Mouse (Mus musculus) forebrain, postnatal 0 days (tissue): ENCODE data around the gene Sgo1. TPM values are rescaled to one million over a fixed set of nuclear protein-coding genes. Genes with fewer than 3 reads are reported as not detected.
"Not testable (repeated sequence)": the region's sequence is repeated elsewhere in the genome, so short reads cannot be mapped to it uniquely, and the experiment has no call there.

Source experiments
- ATAC-seq: fragments of 200-750 bp; cut with Nextera tagmentation; 2 replicates; pipeline ENCODE4 v1.8.0; 2017; ENCODE audit warnings: mild to moderate bottlenecking, moderate library complexity
- DNase-seq: peaks from one replicate; pipeline ENCODE4 v3.0.0-alpha.2; 2015
- H3K27ac ChIP-seq: fragments of 300-500 bp; sonication (generic); 2 replicates; pipeline ENCODE4 v1.5.1; 2014; ENCODE audit warnings: low read depth, mild to moderate bottlenecking, antibody characterized with exemption, low read length, moderate library complexity, mixed read lengths
- H3K27me3 ChIP-seq: fragments of 300-500 bp; sonication (generic); 2 replicates; pipeline ENCODE4 v1.6.1; 2014; ENCODE audit warnings: mild to moderate bottlenecking, low read length, mixed read lengths; ENCODE audit not compliant: insufficient read depth
- H3K36me3 ChIP-seq: fragments of 300-500 bp; sonication (generic); 2 replicates; pipeline ENCODE4 v1.6.1; 2014; ENCODE audit warnings: mild to moderate bottlenecking, moderate library complexity; ENCODE audit not compliant: insufficient read depth
- H3K4me1 ChIP-seq: fragments of 300-500 bp; sonication (generic); 2 replicates; pipeline ENCODE4 v1.6.1; 2014; ENCODE audit warnings: antibody characterized with exemption; ENCODE audit not compliant: insufficient read depth
- H3K4me2 ChIP-seq: fragments of 300-500 bp; sonication (generic); 2 replicates; pipeline ENCODE4 v1.6.1; 2014; ENCODE audit warnings: low read depth, mild to moderate bottlenecking, moderate library complexity
- H3K4me3 ChIP-seq: fragments of 300-500 bp; sonication (generic); 2 replicates; pipeline ENCODE4 v1.5.1; 2014; ENCODE audit warnings: low read depth, low read length, mixed read lengths
- H3K9ac ChIP-seq: fragments of 300-500 bp; sonication (generic); 2 replicates; pipeline ENCODE4 v1.6.1; 2014; ENCODE audit warnings: mild to moderate bottlenecking
- H3K9me3 ChIP-seq: fragments of 300-500 bp; sonication (generic); 2 replicates; pipeline ENCODE4 v1.6.1; 2016; ENCODE audit warnings: low read length
- CTCF ChIP-seq: sonication (generic); IDR thresholded peaks from 2 replicates; pipeline ENCODE4 v1.5.1; 2016; ENCODE audit warnings: antibody characterized with exemption, control low read depth, low read depth
- WGBS: fragments of 180-500 bp; shearing (Covaris S2); extraction: QIAGEN DNeasy Blood & Tissue Kit; methylation state at CpG from one replicate; pipeline ENCODE4 v1.1.7; 2014; 5-methylcytosine and 5-hydroxymethylcytosine counted together
- polyA plus RNA-seq: library from polyadenylated mRNA; unstranded; fragments of >200 nt; fragmentation: Nextera tagmentation; extraction: Ambion mirVana; gene quantifications from 2 replicates; pipeline ENCODE4 v1.2.1, GENCODE M21; 2015
- total RNA-seq: library from RNA; depleted of rRNA; stranded (reverse); fragments of >200 nt; gene quantifications from 2 replicates; pipeline ENCODE4 v1.2.3, GENCODE M21; 2014

The Sgo1 gene
- total and polyA plus RNA-seq, 2 experiments from 2014 or later = 3.1 to 4.0 TPM

DNA sequence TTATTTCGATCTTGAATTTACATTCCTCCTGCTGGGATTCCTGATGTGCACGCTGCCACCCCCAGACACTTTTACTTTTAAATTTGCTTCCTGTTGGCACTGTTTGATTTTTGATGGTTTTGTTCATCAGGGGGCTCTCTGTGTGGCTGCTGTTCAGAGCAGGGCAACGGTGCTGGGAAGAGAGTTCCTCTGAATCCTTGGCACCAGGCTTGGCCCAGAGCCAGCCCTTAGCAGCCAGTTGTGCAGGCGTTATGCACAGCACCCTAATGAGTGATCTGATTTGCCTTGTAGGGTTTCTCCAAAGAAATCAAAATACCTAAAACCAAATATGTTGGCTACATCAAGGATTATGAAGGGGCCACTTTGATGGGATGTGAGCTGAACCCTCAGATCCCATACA is 29.4 kb downstream of the Sgo1 start:
- 14% methylated on average over 4 of the region's 4 CpGs for WGBS
- H3K36me3 ChIP-seq = 0 out of 2 replicates have a peak, but pooled peaks cover 15% of the 10 kb centered on the region
- H3K4me3 ChIP-seq = no peak overlapping the region
- no peak overlapping the region for H3K27ac ChIP-seq
- H3K9me3 ChIP-seq = no peaks in the 10 kb centered on the region
- no peaks in the 10 kb centered on the region for H3K27me3 ChIP-seq
- no peak overlapping the region for H3K4me2 ChIP-seq
- no peak overlapping the region for H3K9ac ChIP-seq
- DNase-seq (peak; percentile 55), ATAC-seq (peak; percentile 75)
- no peaks in the 10 kb centered on the region for H3K4me1 ChIP-seq
- no peak for TF ChIP-seq CTCF

DNA sequence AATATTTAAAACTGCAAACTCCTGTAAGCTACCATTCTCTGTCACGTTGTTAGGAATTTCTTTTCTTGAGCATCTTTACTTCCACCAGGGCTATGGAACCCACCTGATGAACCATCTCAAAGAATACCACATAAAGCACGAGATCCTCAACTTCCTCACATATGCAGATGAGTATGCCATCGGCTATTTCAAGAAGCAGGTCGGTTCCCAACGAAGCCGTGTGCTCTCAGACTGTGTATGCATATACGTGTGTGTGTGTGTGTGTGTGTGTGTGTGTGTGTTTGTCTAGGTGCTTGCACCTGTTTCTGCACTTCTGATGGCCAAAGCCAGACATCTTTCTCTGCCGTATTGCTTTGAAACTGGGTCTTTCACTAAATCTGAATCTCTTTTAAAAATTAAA is 29.9 kb downstream of the Sgo1 start:
- Histone ChIP-seq H3K4me3 (no peak overlapping the region), H3K27ac (no peak overlapping the region), H3K4me1 (no peaks in the 10 kb centered on the region), H3K36me3 (peaks cover 20% of the 10 kb centered on the region; the same call in 1 of the 2 replicates), H3K9ac (no peak overlapping the region), H3K4me2 (no peak overlapping the region), H3K9me3 (no peaks in the 10 kb centered on the region), H3K27me3 (no peaks in the 10 kb centered on the region)
- no peak for TF ChIP-seq CTCF
- DNase-seq (no peak), ATAC-seq (no peak)
- 39% methylated on average over 8 of the region's 8 CpGs for WGBS

DNA sequence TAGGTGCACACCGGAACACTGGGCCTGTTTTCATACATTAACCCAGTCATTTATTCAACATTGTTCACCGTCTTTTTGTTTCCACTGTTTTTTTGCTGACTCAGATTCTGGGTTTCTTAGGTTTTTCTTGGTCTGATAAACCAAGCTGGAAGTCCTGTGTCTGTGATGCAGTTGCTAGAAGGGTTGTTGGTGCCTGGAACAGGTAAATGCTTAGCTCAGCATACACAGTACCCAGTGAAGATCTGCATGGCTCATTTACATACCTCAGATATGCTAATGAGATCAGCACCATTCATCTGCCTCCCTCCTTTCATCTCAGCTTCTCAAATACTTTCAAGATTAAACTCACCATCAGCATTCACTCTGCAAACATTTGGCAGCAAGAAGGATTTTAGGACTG is 30.5 kb downstream of the Sgo1 start:
- Histone ChIP-seq H3K36me3 (peaks cover 23% of the 10 kb centered on the region; the same call in 1 of the 2 replicates), H3K4me2 (no peak overlapping the region), H3K9me3 (no peaks in the 10 kb centered on the region), H3K27ac (no peak overlapping the region), H3K27me3 (no peaks in the 10 kb centered on the region), H3K4me1 (no peaks in the 10 kb centered on the region), H3K9ac (no peak overlapping the region), H3K4me3 (no peak overlapping the region)
- DNase-seq (no peak), ATAC-seq (no peak)
- WGBS = 38% methylated on average over 2 of the region's 2 CpGs
- no peak for TF ChIP-seq CTCF

DNA sequence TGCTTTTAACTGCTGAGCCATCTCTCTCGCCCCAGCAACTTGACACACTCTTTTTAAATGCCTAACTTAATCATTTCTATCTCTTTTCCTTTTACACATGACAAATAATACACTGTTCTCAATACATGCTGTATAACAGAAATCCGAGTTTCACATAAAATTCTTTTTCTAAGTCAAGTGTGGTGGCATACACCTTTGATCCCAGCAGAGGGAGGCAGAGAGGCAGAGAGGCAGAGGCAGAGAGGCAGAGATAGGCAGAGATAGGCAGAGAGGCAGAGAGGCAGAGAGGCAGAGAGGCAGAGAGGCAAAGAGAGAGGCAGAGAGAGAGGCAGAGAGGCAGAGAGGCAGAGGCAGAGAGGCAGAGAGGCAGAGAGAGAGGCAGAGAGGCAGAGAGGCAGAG is 31.7 kb downstream of the Sgo1 start:
- peak; percentile 60 for TF ChIP-seq CTCF
- H3K27me3 ChIP-seq, H3K4me1 ChIP-seq, H3K4me2 ChIP-seq, H3K27ac ChIP-seq, H3K9ac ChIP-seq, H3K9me3 ChIP-seq, DNase-seq, H3K4me3 ChIP-seq, ATAC-seq: not testable (repeated sequence)
- 70% methylated on average over 2 of the region's 2 CpGs for WGBS
- H3K36me3 ChIP-seq = peaks cover 28% of the 10 kb centered on the region; the same call in 1 of the 2 replicates

DNA sequence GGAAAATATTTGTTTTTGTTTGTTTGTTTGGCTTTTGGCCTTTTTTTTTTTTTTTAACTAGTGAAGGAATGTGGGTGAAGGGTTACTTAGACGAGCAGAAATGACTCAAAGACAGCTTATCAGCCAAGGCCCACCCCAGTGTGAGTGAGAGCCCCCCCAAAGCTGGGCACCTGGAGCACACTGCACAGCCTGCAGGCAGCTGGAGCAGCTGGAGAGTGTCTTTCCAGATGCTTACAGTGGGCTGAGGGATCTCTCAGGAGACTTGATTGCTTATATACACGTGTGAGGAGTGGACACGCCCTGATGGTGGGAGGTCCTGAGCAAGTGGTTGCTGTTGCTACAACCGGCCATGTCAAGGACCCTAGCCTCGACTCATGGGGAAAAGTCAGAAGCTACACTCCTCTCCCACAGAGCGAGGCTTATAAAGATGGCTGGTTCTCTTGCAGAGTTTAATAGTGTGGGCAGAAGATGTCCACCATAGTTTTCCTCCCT is 32.7 kb downstream of the Sgo1 start:
- no peak overlapping the region for H3K4me3 ChIP-seq
- no peaks in the 10 kb centered on the region for H3K4me1 ChIP-seq
- no peaks in the 10 kb centered on the region for H3K27me3 ChIP-seq
- no peak overlapping the region for H3K27ac ChIP-seq
- no peak for DNase-seq
- ATAC-seq = no peak
- no peak overlapping the region for H3K4me2 ChIP-seq
- H3K9ac ChIP-seq = no peak overlapping the region
- no peaks in the 10 kb centered on the region for H3K9me3 ChIP-seq
- H3K36me3 ChIP-seq = peaks cover 28% of the 10 kb centered on the region; the same call in 1 of the 2 replicates
- 78% methylated on average over 6 of the region's 6 CpGs for WGBS
- no peak for TF ChIP-seq CTCF

DNA sequence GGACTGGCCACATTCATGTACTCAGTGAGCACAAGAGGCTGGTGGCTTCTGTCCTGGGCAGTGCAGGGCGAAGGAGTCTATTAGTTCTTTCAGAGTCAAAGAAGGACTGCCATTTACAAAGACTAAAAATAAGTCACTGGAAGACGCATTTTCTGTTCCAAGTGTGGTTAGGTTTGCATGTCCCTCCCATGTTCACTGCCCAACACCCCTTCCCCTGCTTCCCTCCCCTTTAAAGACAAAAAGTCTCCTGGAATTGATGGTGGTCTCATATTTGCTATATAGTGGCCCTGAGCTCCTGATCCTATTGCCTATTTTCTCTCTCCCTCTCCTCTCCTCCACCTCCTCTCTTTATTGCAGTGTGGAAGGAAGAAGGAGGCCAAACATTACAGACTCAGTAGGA is 33.2 kb downstream of the Sgo1 start:
- H3K4me2 ChIP-seq = no peak overlapping the region
- ATAC-seq = no peak
- TF ChIP-seq CTCF = no peak

DNA sequence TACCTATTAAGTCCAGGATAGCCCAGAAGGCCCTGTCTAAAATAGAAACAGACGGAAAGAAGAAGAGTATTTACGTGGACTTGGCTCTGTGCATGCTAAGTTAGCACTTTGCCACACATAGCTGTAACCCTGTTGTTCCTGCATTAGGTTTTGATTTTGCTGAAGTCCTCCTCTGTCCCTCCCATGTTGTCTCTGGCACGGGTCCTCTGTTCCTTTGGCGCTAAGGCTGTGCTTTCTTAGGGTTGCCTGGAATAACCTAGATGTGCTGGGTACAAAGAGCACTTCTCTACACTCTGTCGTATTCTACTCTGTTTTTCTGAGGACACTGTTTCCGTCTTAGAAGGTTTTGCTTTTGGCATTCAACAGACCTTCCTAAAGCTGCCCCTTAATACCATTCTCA is 34.1 kb downstream of the Sgo1 start:
- Histone ChIP-seq H3K4me3 (no peak overlapping the region), H3K27ac (no peak overlapping the region), H3K9me3 (no peaks in the 10 kb centered on the region), H3K4me2 (no peak overlapping the region), H3K4me1 (no peaks in the 10 kb centered on the region), H3K27me3 (no peaks in the 10 kb centered on the region), H3K36me3 (peaks cover 25% of the 10 kb centered on the region; the same call in 1 of the 2 replicates), H3K9ac (no peak overlapping the region)
- WGBS = 92% methylated on average over 6 of the region's 6 CpGs
- ATAC-seq = no peak
- no peak for DNase-seq
- no peak for TF ChIP-seq CTCF

More for the DNA sequence above, 33.2 kb downstream of the Sgo1 start:
- no peak overlapping the region for H3K9ac ChIP-seq
- no peak overlapping the region for H3K27ac ChIP-seq
- no peaks in the 10 kb centered on the region for H3K4me1 ChIP-seq
- H3K36me3 ChIP-seq = peaks cover 27% of the 10 kb centered on the region; the same call in 1 of the 2 replicates
- H3K9me3 ChIP-seq = no peaks in the 10 kb centered on the region
- WGBS = 96% methylated on average over 2 of the region's 2 CpGs
- no peak for DNase-seq
- no peaks in the 10 kb centered on the region for H3K27me3 ChIP-seq
- H3K4me3 ChIP-seq = no peak overlapping the region
